Comparison of ENCODE assay signal across 29 mouse cellular contexts in genomic region chr2:165312381-165312780, GRCm38 (mm10). TPM values are rescaled to one million over a fixed set of nuclear protein-coding genes. Genes with fewer than 3 reads are reported as not detected.
DNase-seq lines count a peak whose midpoint lies in the region; ATAC-seq lines count a peak whose summit lies in the region.
"Had no signal": no experiment of that assay in that cellular context is flagged by ENCODE, and none has a peak within 500 bp of the region (broad histone marks: within the 10 kb centered on the region; RNA-seq: fewer than 3 reads in every experiment).

No protein-coding gene starts in this region.

- peak overlapping the region; percentile 28 for H3K27ac ChIP-seq in hindbrain, embryonic 15.5 days (replicated peaks)
- no peak overlapping the region for H3K27ac ChIP-seq in hindbrain, embryonic 11.5 days (ENCODE audit: low read depth, low read length)
- H3K27ac ChIP-seq in midbrain, embryonic 16.5 days (ENCODE audit: low read length) = peak overlapping the region; percentile 22; the same call in 1 of the 2 replicates
- no peak overlapping the region for H3K27ac ChIP-seq in midbrain, embryonic 15.5 days
- H3K27ac ChIP-seq: embryonic facial prominence, embryonic 10.5 days; embryonic facial prominence, embryonic 15.5 days; heart, adult 2 months; kidney, embryonic 15.5 days; limb, embryonic 13.5 days; lung, embryonic 15.5 days had no signal

- peaks cover 55% of the 10 kb centered on the region for H3K4me1 ChIP-seq in hindbrain, embryonic 15.5 days (replicated peaks)
- H3K4me1 ChIP-seq in hindbrain, embryonic 11.5 days (replicated peaks; ENCODE audit: control insufficient read depth, insufficient read depth, low read length) = peaks cover 16% of the 10 kb centered on the region
- peaks cover 31% of the 10 kb centered on the region for H3K4me1 ChIP-seq in midbrain, embryonic 16.5 days (ENCODE audit: control insufficient read depth, insufficient read depth, low read length)
- peaks cover 46% of the 10 kb centered on the region for H3K4me1 ChIP-seq in midbrain, embryonic 15.5 days

- 73% methylated on average over 7 of the region's 7 CpGs for WGBS in hindbrain, embryonic 15.5 days
- WGBS in hindbrain, embryonic 11.5 days = 77% methylated on average over 7 of the region's 7 CpGs
- 58% methylated on average over 7 of the region's 7 CpGs for WGBS in midbrain, embryonic 16.5 days
- 64% methylated on average over 7 of the region's 7 CpGs for whole genome bisulfite sequencing in midbrain, embryonic 15.5 days

- no peak overlapping the region for H3K4me3 ChIP-seq in hindbrain, embryonic 15.5 days
- H3K4me3 ChIP-seq in hindbrain, embryonic 11.5 days (ENCODE audit: low read depth, low read length) = no peak overlapping the region
- no peak overlapping the region for H3K4me3 ChIP-seq in midbrain, embryonic 16.5 days (ENCODE audit: low read depth, low read length)
- H3K4me3 ChIP-seq in midbrain, embryonic 15.5 days = no peak overlapping the region
- H3K4me3 ChIP-seq: embryonic facial prominence, embryonic 10.5 days; embryonic facial prominence, embryonic 15.5 days; forebrain, embryonic 12.5 days; heart, adult 2 months; heart, embryonic 12.5 days; kidney, embryonic 15.5 days; limb, embryonic 13.5 days; lung, embryonic 15.5 days; neural tube, embryonic 13.5 days had no signal

- peak; percentile 47 to 48 for DNase-seq in cerebellum, postnatal 10 days
- DNase-seq in cerebellum, postnatal 36 days = no peak
- DNase-seq in hindbrain, embryonic 11.5 days (ENCODE audit: low spot score) = no peak
- DNase-seq in urinary bladder, adult 2 months (ENCODE audit: low spot score) = no peak
- DNase-seq: adrenal gland, adult 2 months; adrenal gland, postnatal 36 days; B cell, adult 2 months; gastrocnemius, postnatal 25 days; heart, adult 2 months; heart, postnatal 4 days; kidney, adult 18-20 months; right cerebral cortex, postnatal 4 days; thymus, adult 2 months; thymus, postnatal 36 days had no signal

- ATAC-seq in hindbrain, embryonic 15.5 days (ENCODE audit: low FRiP score, low read depth) = no peak
- ATAC-seq in hindbrain, embryonic 11.5 days (ENCODE audit: low FRiP score) = no peak
- no peak for ATAC-seq in midbrain, embryonic 16.5 days
- ATAC-seq in midbrain, embryonic 15.5 days (replicated peaks) = no peak
- ATAC-seq: activated CD4-positive, CD25-positive, alpha-beta regulatory T cell, adult 4 months had no signal

- peaks cover 31% of the 10 kb centered on the region for H3K36me3 ChIP-seq in hindbrain, embryonic 15.5 days
- H3K36me3 ChIP-seq in hindbrain, embryonic 11.5 days (ENCODE audit: control insufficient read depth, insufficient read depth, low read length) = peaks cover 5% of the 10 kb centered on the region; the same call in 1 of the 2 replicates
- peaks cover 38% of the 10 kb centered on the region for H3K36me3 ChIP-seq in midbrain, embryonic 16.5 days (ENCODE audit: control insufficient read depth, insufficient read depth, low read length)
- H3K36me3 ChIP-seq in midbrain, embryonic 15.5 days (replicated peaks) = peaks cover 12% of the 10 kb centered on the region; the same call in 1 of the 2 replicates

- H3K9ac ChIP-seq in hindbrain, embryonic 15.5 days = no peak overlapping the region
- H3K9ac ChIP-seq in hindbrain, embryonic 11.5 days (ENCODE audit: low read depth, low read length) = no peak overlapping the region
- no peak overlapping the region for H3K9ac ChIP-seq in midbrain, embryonic 16.5 days (ENCODE audit: low read depth, low read length)
- H3K9ac ChIP-seq in midbrain, embryonic 15.5 days = no peak overlapping the region
- H3K9ac ChIP-seq: embryonic facial prominence, embryonic 15.5 days; forebrain, embryonic 12.5 days; heart, embryonic 12.5 days; kidney, embryonic 15.5 days; limb, embryonic 13.5 days; lung, embryonic 15.5 days had no signal

- no peaks in the 10 kb centered on the region for H3K27me3 ChIP-seq in hindbrain, embryonic 15.5 days
- no peaks in the 10 kb centered on the region for H3K27me3 ChIP-seq in hindbrain, embryonic 11.5 days (ENCODE audit: control insufficient read depth, insufficient read depth, low read length)
- peaks cover 2% of the 10 kb centered on the region; the same call in 1 of the 2 replicates for H3K27me3 ChIP-seq in midbrain, embryonic 16.5 days (ENCODE audit: control insufficient read depth, insufficient read depth, low read depth, low read length)
- H3K27me3 ChIP-seq in midbrain, embryonic 15.5 days (replicated peaks) = no peaks in the 10 kb centered on the region
- H3K27me3 ChIP-seq: embryonic facial prominence, embryonic 15.5 days; heart, embryonic 12.5 days; kidney, embryonic 15.5 days; limb, embryonic 13.5 days; lung, embryonic 15.5 days had no signal

- no peak overlapping the region for H3K4me2 ChIP-seq in hindbrain, embryonic 15.5 days
- no peak overlapping the region for H3K4me2 ChIP-seq in hindbrain, embryonic 11.5 days (replicated peaks; ENCODE audit: low read depth, low read length)
- H3K4me2 ChIP-seq in midbrain, embryonic 16.5 days (ENCODE audit: low read length) = no peak overlapping the region
- no peak overlapping the region for H3K4me2 ChIP-seq in midbrain, embryonic 15.5 days
- H3K4me2 ChIP-seq: embryonic facial prominence, embryonic 15.5 days; forebrain, embryonic 12.5 days; heart, embryonic 12.5 days; kidney, embryonic 15.5 days; limb, embryonic 13.5 days; liver, embryonic 11.5 days; lung, embryonic 15.5 days; neural tube, embryonic 13.5 days had no signal

- H3K9me3 ChIP-seq in hindbrain, embryonic 15.5 days = no peaks in the 10 kb centered on the region
- H3K9me3 ChIP-seq in hindbrain, embryonic 11.5 days (ENCODE audit: control insufficient read depth, low read length) = no peaks in the 10 kb centered on the region
- no peaks in the 10 kb centered on the region for H3K9me3 ChIP-seq in midbrain, embryonic 16.5 days (replicated peaks; ENCODE audit: control insufficient read depth, low read length, poor library complexity, severe bottlenecking)
- no peaks in the 10 kb centered on the region for H3K9me3 ChIP-seq in midbrain, embryonic 15.5 days
- H3K9me3 ChIP-seq: embryonic facial prominence, embryonic 10.5 days; embryonic facial prominence, embryonic 15.5 days; forebrain, embryonic 12.5 days; heart, embryonic 12.5 days; kidney, embryonic 15.5 days; limb, embryonic 13.5 days; lung, embryonic 15.5 days; neural tube, embryonic 13.5 days had no signal

RNA-seq across cellular contexts. Expression of gene Elmo2, which starts 13.9 kb away (rescaled TPM):
- 94.3 and 101 TPM in 2 replicates for polyA plus RNA-seq in hindbrain, embryonic 15.5 days (2015; fragmentation: Nextera tagmentation; extraction: Ambion mirVana)
- polyA plus RNA-seq in hindbrain, embryonic 11.5 days (2014; fragmentation: Nextera tagmentation; extraction: Ambion mirVana) = 76.7 and 78.5 TPM in 2 replicates
- polyA plus RNA-seq in midbrain, embryonic 16.5 days (2015; fragmentation: Nextera tagmentation; extraction: Ambion mirVana) = 108 and 112 TPM in 2 replicates
- polyA plus RNA-seq in midbrain, embryonic 15.5 days (2015; fragmentation: Nextera tagmentation; extraction: Ambion mirVana) = 111 and 115 TPM in 2 replicates
- 33.8 and 36.2 TPM in 2 replicates for polyA plus RNA-seq in urinary bladder, adult 2 months (2012; rRNA removed)

RNA-seq across cellular contexts. Expression of gene Slc35c2, which starts 24.7 kb away (rescaled TPM):
- 69.2 and 72.5 TPM in 2 replicates for polyA plus RNA-seq in hindbrain, embryonic 15.5 days (2015; fragmentation: Nextera tagmentation; extraction: Ambion mirVana)
- 45.8 and 51.0 TPM in 2 replicates for polyA plus RNA-seq in hindbrain, embryonic 11.5 days (2014; fragmentation: Nextera tagmentation; extraction: Ambion mirVana)
- polyA plus RNA-seq in midbrain, embryonic 16.5 days (2015; fragmentation: Nextera tagmentation; extraction: Ambion mirVana) = 68.0 and 71.9 TPM in 2 replicates
- polyA plus RNA-seq in midbrain, embryonic 15.5 days (2015; fragmentation: Nextera tagmentation; extraction: Ambion mirVana) = 72.8 and 74.1 TPM in 2 replicates
- 36.0 and 36.1 TPM in 2 replicates for polyA plus RNA-seq in urinary bladder, adult 2 months (2012; rRNA removed)

RNA-seq across cellular contexts. Expression of gene Zfp663, which starts 56.1 kb away (rescaled TPM):
- 5.8 and 8.3 TPM in 2 replicates for polyA plus RNA-seq in hindbrain, embryonic 15.5 days (2015; fragmentation: Nextera tagmentation; extraction: Ambion mirVana)
- 7.0 and 7.6 TPM in 2 replicates for polyA plus RNA-seq in hindbrain, embryonic 11.5 days (2014; fragmentation: Nextera tagmentation; extraction: Ambion mirVana)
- polyA plus RNA-seq in midbrain, embryonic 16.5 days (2015; fragmentation: Nextera tagmentation; extraction: Ambion mirVana) = 7.3 and 9.1 TPM in 2 replicates
- 8.5 and 10.9 TPM in 2 replicates for polyA plus RNA-seq in midbrain, embryonic 15.5 days (2015; fragmentation: Nextera tagmentation; extraction: Ambion mirVana)
- 0.01 TPM in 1 of 2 replicates, not detected in the other for polyA plus RNA-seq in urinary bladder, adult 2 months (2012; rRNA removed)
- polyA plus RNA-seq: activated CD4-positive, CD25-positive, alpha-beta regulatory T cell, adult 4 months; adrenal gland, adult 2 months; heart, adult 2 months; heart, embryonic 12.5 days; heart, postnatal 0 days; liver, embryonic 16.5 days; thymus, adult 2 months had no signal

Comparison
In these comparisons a context has a peak if more than half of its experiments do, and no peak if none do; other contexts are left out.
1. DNase-seq: peak in cerebellum, postnatal 10 days (2 of 2); none in cerebellum, postnatal 36 days (0 of 2), hindbrain, embryonic 11.5 days (single experiment) and urinary bladder, adult 2 months (single experiment).
2. H3K27ac ChIP-seq: peak in hindbrain, embryonic 15.5 days (single experiment) and midbrain, embryonic 16.5 days (single experiment); none in hindbrain, embryonic 11.5 days (single experiment) and midbrain, embryonic 15.5 days (single experiment).